Mouse (Mus musculus) common myeloid progenitor, adult 5-6 weeks (primary cell): ENCODE measurements around the gene Pnp. TPM values are rescaled to one million over a fixed set of nuclear protein-coding genes. Genes with fewer than 3 reads are reported as not detected.

ENCODE experiments used
- total RNA-seq: library from RNA; stranded (forward); fragments of 200-1000, 187-1606 nt; gene quantifications from 2 replicates; pipeline ENCODE4 v1.2.3, GENCODE M21; 2017

The Pnp gene
- total RNA-seq, 1 experiment from 2014 or later = 144 TPM

Other genes with a start within 250 kb of the Pnp start
- gene Olfr747, start 237.9 kb upstream of the Pnp start, total RNA-seq = not detected in 2 replicates
- gene Olfr748, start 223.7 kb upstream of the Pnp start, total RNA-seq = not detected in 2 replicates
- gene Olfr749, start 186.0 kb upstream of the Pnp start, total RNA-seq = not detected in 2 replicates
- 34.8 and 38.3 TPM in 2 replicates for gene Ttc5, start 145.6 kb upstream of the Pnp start, total RNA-seq
- gene Ccnb1ip1, start 123.3 kb upstream of the Pnp start, total RNA-seq = not detected in 2 replicates
- 79.1 and 92.3 TPM in 2 replicates for gene Parp2, start 123.2 kb upstream of the Pnp start, total RNA-seq
- 12.7 and 19.3 TPM in 2 replicates for gene Tep1, start 60.5 kb upstream of the Pnp start, total RNA-seq
- gene Klhl33, start 33.6 kb upstream of the Pnp start, total RNA-seq = 0.32 TPM in 1 of 2 replicates, not detected in the other
- gene Osgep, start 6.2 kb upstream of the Pnp start, total RNA-seq = 110 and 124 TPM in 2 replicates
- 206 and 222 TPM in 2 replicates for gene Apex1, start 6.1 kb upstream of the Pnp start, total RNA-seq
- gene Pip4p1, start 226 bp upstream of the Pnp start, total RNA-seq = 15.6 and 17.3 TPM in 2 replicates
- 34.9 and 44.0 TPM in 2 replicates for gene Gm49342, start 13.4 kb downstream of the Pnp start, total RNA-seq
- gene Pnp2, start 24.9 kb downstream of the Pnp start, total RNA-seq = 1.5 and 5.4 TPM in 2 replicates
- gene Rnase10, start 76.7 kb downstream of the Pnp start, total RNA-seq = not detected in 2 replicates
- not detected in 2 replicates for gene Rnase9, start 110.8 kb downstream of the Pnp start, total RNA-seq
- not detected in 2 replicates for gene Rnase11, start 119.1 kb downstream of the Pnp start, total RNA-seq
- gene Rnase12, start 126.6 kb downstream of the Pnp start, total RNA-seq = not detected in 2 replicates
- gene Olfr750, start 143.4 kb downstream of the Pnp start, total RNA-seq = not detected in 2 replicates
- 0.82 and 2.5 TPM in 2 replicates for gene Rnase4, start 160.0 kb downstream of the Pnp start, total RNA-seq
- gene Ang, start 160.1 kb downstream of the Pnp start, total RNA-seq = 1.1 TPM in 1 of 2 replicates, not detected in the other
- not detected in 2 replicates for gene Eddm3b, start 183.3 kb downstream of the Pnp start, total RNA-seq
- gene Rnase6, start 192.8 kb downstream of the Pnp start, total RNA-seq = 49.7 and 62.1 TPM in 2 replicates
- not detected in 2 replicates for gene Rnase1, start 215.7 kb downstream of the Pnp start, total RNA-seq
- not detected in 2 replicates for gene Rnase2b, start 231.2 kb downstream of the Pnp start, total RNA-seq